Mouse (Mus musculus) CH12.LX (cell line): Measurements from ENCODE around the gene Ldah.

Experiments
- KAT2A ChIP-seq: IDR thresholded peaks from 2 replicates; pipeline ENCODE4 v1.6.1; 2012; ENCODE audit warnings: low read length, improper control_type of control experiment, inconsistent platforms; ENCODE audit not compliant: insufficient replicate concordance
- MEF2A ChIP-seq: IDR thresholded peaks from 2 replicates; pipeline ENCODE4 v1.6.1; 2014; ENCODE audit warnings: low read depth, mild to moderate bottlenecking, inconsistent platforms, low read length, improper control_type of control experiment, borderline replicate concordance
- NELFE ChIP-seq: IDR thresholded peaks from 2 replicates; pipeline ENCODE4 v1.6.1; 2011; ENCODE audit warnings: low read depth, low read length, improper control_type of control experiment

DNA sequence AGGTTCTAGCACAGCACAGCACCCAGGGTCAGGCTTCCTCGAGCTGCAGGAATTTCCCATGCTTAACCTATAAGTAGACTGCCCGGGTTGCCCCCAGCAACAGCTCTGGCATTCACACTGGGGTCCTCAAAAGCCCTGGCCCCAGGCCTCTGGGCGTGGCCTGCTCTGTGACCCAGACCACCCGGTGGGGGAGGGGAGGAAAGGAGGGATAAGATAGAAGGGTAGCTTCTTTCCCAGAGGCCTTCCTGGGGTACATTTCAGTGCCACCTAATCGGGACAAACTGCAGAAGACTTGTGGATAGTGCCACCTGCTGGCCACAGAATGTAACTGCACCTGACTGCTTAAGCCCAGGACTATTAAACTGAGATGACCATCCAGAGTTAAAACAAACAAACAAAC lies 98.5 kb downstream of the Ldah start:
- TF ChIP-seq NELFE (peak; percentile 19; the same call in 1 of the 2 replicates), MEF2A (no peak), KAT2A (no peak)
